Mouse (Mus musculus): Measurements from ENCODE around the gene Nr1i2. TPM values are rescaled to one million over a fixed set of nuclear protein-coding genes. Genes with fewer than 3 reads are reported as not detected.
"Not testable (repeated sequence)": the region's sequence is repeated elsewhere in the genome, so short reads cannot be mapped to it uniquely, and the experiment has no call there.

The Nr1i2 gene
- polyA plus RNA-seq (2012; rRNA removed), result 9.0 and 9.1 TPM in 2 replicates

DNA sequence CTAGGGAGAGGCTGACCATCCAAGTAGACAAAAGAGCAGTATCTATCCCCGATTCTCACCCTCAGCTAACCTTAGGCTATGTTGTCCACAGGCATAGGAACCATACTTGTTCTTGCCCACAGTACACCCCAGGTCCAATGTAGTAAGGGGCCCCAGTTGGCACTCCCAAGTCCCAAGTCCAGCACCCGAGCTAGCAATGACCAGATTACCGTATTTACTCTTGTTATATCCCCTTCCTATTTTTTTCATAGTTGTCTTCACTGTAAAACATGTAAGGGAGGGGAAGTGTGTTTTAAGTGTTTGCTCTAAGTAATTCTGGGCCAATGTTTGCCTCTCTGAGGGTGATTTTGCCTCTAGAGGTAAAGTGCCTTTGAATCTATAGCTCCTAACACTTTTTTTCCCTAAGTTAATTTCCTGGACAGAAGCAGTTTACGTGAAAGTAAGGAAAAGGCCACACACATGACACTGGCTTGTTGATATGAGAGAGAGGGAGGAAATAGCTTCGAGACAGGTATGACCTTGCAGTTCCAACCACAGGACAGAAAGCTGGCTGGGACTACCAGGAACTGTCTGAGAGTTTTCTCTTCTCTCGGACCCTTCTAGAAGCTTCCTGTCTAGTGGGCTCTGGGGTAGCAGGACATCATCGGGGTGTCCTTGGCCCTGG lies at the start of gene Nr1i2:
Gene Nr1i2, minus strand, starts transcription at position 140 of the 664 bp plus-strand sequence.
- no peak for TF ChIP-seq CTCF (conservative IDR thresholded peaks at IDR 0.05; ENCODE audit: insufficient read depth, insufficient read length, low read depth, low read length)
- no peak for TF ChIP-seq POLR2A (IDR thresholded peaks at IDR 0.05; ENCODE audit: low read depth, low read length)
- H3K27me3 ChIP-seq (replicated peaks; ENCODE audit: control insufficient read depth, insufficient read depth, low read length), result no peaks in the 10 kb centered on the region
- H3K27ac ChIP-seq (ENCODE audit: insufficient read depth, low read depth, low read length), result peak within 1 kb of the TSS; percentile 41; the same call in 1 of the 2 replicates
- no peaks in the 10 kb centered on the region for H3K36me3 ChIP-seq (ENCODE audit: control insufficient read depth, insufficient read depth, low read length)
- DNase-seq, result peak; percentile 73
- peak within 1 kb of the TSS; percentile 32 for H3K4me3 ChIP-seq (ENCODE audit: insufficient read depth, low read depth, low read length)
- H3K4me1 ChIP-seq (ENCODE audit: control insufficient read depth, insufficient read depth, low read length), result peaks cover 8% of the 10 kb centered on the region; the same call in 1 of the 2 replicates
- WGBS, result 34% methylated on average over 7 of the region's 7 CpGs

DNA sequence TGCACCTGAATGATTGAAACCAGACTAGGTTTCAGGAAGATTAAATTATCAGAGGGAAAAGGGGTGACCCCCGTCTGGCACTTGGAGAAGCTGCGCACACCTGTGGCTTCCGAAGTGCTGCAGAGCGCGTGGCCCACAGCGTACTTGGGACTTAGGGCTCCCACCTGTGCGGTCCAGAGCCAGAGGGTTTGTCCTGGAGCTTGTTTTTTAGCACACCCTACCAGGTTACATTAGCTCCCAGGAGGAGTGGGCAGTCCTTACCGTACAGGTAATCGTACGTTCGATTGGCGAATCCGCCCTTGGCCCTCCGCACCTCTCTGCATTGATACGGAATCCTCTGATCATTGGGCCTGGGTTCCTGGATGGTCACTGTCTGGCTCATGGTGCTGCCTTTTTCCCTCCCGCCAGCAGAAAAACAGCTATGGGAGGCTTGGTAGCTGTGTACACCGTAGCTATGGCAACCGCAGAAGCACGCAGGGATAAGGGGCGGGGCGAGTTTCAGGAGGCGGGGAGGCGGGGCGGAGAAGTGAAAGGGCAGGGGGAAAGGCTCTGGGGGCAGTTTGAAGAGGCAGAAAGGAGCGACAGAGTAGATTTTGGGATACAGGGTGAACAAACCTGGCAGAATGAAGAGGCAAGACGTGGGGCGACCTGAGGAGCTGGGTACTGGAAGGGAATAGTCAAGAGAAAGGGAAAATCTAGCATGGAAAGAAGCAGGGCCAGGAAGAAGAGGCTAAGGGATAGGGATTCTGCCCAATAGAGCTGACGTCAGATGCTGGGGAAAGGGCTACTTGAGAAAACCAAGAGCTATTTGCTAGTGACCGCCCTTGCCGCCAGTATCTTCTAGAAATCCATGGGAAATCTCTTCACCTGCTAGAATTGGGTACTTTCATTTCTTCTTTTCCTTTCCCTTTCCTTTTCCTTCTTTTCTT lies 47.0 kb upstream of the Nr1i2 start, which contains the start of gene Maats1:
Gene Maats1, minus strand, starts transcription at position 748 of the 929 bp plus-strand sequence.
- H3K36me3 ChIP-seq (ENCODE audit: control insufficient read depth, insufficient read depth, low read length), result no peaks in the 10 kb centered on the region
- no peaks in the 10 kb centered on the region for H3K27me3 ChIP-seq (replicated peaks; ENCODE audit: control insufficient read depth, insufficient read depth, low read length)
- H3K4me1 ChIP-seq (ENCODE audit: control insufficient read depth, insufficient read depth, low read length), result no peaks in the 10 kb centered on the region
- peak within 1 kb of the TSS; percentile 25; the same call in 1 of the 2 replicates for H3K4me3 ChIP-seq (ENCODE audit: insufficient read depth, low read depth, low read length)
- no peak within 1 kb of the TSS for H3K27ac ChIP-seq (ENCODE audit: insufficient read depth, low read depth, low read length)
- 20% methylated on average over 30 of the region's 30 CpGs for WGBS
- TF ChIP-seq POLR2A (IDR thresholded peaks at IDR 0.05; ENCODE audit: low read depth, low read length) (no peak), CTCF (conservative IDR thresholded peaks at IDR 0.05; ENCODE audit: insufficient read depth, insufficient read length, low read depth, low read length) (no peak)
- DNase-seq, result peak; percentile 87

DNA sequence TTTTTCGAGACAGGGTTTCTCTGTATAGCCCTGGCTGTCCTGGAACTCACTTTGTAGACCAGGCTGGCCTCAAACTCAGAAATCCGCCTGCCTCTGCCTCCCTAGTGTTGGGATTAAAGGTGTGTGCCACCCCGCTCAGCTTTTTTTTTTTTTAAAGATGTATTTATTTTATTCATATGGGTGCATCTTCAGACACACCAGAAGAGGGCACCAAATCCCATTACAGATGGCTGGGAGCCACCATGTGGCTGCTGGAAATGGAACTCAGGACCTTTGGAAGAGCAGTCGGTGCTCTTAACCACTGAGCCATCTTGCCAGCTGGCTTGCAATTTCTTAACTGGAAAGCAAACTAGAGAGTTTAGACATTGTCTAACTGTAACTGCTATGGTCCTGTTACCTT lies 43.5 kb upstream of the Nr1i2 start:
- H3K4me1 ChIP-seq (ENCODE audit: control insufficient read depth, insufficient read depth, low read length); DNase-seq; H3K36me3 ChIP-seq (ENCODE audit: control insufficient read depth, insufficient read depth, low read length); H3K27ac ChIP-seq (ENCODE audit: insufficient read depth, low read depth, low read length); H3K4me3 ChIP-seq (ENCODE audit: insufficient read depth, low read depth, low read length); H3K27me3 ChIP-seq (replicated peaks; ENCODE audit: control insufficient read depth, insufficient read depth, low read length): not testable (repeated sequence)
- WGBS, result 88% methylated on average over 4 of the region's 4 CpGs

DNA sequence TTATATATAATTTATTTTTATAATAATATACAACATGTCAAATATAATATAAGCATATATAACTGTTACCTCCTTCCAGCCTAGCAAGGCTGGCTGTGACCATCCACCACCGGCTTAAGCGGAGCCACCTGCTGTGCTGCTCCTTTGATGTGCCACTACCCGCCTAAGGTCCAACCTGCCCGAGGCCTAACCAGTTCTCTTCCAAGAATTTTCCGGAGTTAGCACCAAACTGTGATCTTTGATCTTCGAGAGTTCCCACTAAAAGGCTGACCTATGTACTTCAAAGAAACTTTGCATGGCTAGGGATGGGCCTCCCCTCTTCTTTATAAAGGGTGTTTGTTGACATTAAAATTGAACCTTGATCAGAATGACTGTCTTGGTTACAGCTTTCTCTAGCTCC lies 39.8 kb upstream of the Nr1i2 start:
- WGBS, result 27% methylated on average over 6 of the region's 6 CpGs
- H3K27ac ChIP-seq (ENCODE audit: insufficient read depth, low read depth, low read length), result no peak overlapping the region
- no peaks in the 10 kb centered on the region for H3K4me1 ChIP-seq (ENCODE audit: control insufficient read depth, insufficient read depth, low read length)
- peak; percentile 90 for DNase-seq
- TF ChIP-seq CTCF (conservative IDR thresholded peaks at IDR 0.05; ENCODE audit: insufficient read depth, insufficient read length, low read depth, low read length) (no peak), POLR2A (IDR thresholded peaks at IDR 0.05; ENCODE audit: low read depth, low read length) (no peak)
- no peaks in the 10 kb centered on the region for H3K27me3 ChIP-seq (replicated peaks; ENCODE audit: control insufficient read depth, insufficient read depth, low read length)
- no peak overlapping the region for H3K4me3 ChIP-seq (ENCODE audit: insufficient read depth, low read depth, low read length)
- no peaks in the 10 kb centered on the region for H3K36me3 ChIP-seq (ENCODE audit: control insufficient read depth, insufficient read depth, low read length)

DNA sequence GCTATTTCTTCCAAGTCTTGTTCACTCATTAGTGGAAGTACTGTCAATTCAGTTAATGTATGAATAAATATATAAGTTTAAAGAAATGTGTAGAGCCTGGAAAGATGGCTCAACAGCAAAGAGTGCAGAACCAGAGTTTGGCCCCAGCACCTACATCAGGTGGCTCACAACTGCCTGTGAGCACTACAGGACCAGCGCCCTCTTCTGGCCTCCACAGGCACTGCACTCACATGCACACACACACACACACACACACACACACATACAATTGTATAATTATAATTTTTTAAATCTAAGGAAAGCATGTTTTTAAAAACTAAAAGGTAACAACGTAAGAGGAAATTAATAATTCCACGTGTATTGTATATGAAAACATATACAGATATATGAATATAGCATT lies 34.7 kb upstream of the Nr1i2 start:
- H3K36me3 ChIP-seq (ENCODE audit: control insufficient read depth, insufficient read depth, low read length), result no peaks in the 10 kb centered on the region
- no peak for DNase-seq
- H3K4me3 ChIP-seq (ENCODE audit: insufficient read depth, low read depth, low read length), result no peak overlapping the region
- H3K27me3 ChIP-seq (replicated peaks; ENCODE audit: control insufficient read depth, insufficient read depth, low read length), result no peaks in the 10 kb centered on the region
- WGBS, result 94% methylated on average over 3 of the region's 3 CpGs
- TF ChIP-seq POLR2A (IDR thresholded peaks at IDR 0.05; ENCODE audit: low read depth, low read length) (no peak), CTCF (conservative IDR thresholded peaks at IDR 0.05; ENCODE audit: insufficient read depth, insufficient read length, low read depth, low read length) (no peak)
- H3K27ac ChIP-seq (ENCODE audit: insufficient read depth, low read depth, low read length), result no peak overlapping the region
- no peaks in the 10 kb centered on the region for H3K4me1 ChIP-seq (ENCODE audit: control insufficient read depth, insufficient read depth, low read length)

DNA sequence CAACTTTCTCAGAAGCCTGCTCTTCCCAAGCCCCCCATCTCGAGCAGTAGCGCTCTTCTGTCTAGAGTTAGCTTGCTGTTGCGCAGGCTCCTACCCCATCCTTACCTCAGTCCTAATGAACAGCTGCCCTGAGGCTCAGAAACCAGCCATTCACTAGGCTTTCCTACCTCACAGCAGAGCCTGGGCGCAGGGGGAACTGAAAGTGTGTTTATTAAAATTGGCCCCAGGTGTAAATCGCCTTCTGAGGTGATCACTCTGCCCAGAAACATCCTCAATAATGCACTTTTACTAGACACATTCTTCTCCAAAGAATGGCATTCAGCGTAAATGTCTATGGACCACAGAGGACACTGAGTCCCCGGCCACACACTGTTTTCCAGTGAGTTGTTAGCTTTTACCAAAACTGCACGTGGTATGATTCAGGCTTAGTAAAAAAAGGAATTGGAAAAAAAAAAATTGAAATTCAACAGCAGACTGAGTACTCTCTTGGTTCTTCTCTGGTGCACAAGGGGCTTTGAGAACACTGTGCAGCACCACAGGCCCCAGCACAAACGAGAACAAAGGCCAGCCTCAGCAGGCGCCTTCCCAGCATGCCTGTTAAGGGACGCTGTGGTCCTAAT lies 32.3 kb upstream of the Nr1i2 start:
- WGBS, result 90% methylated on average over 11 of the region's 11 CpGs
- H3K4me1 ChIP-seq (ENCODE audit: control insufficient read depth, insufficient read depth, low read length), result no peaks in the 10 kb centered on the region
- no peak overlapping the region for H3K4me3 ChIP-seq (ENCODE audit: insufficient read depth, low read depth, low read length)
- TF ChIP-seq CTCF (conservative IDR thresholded peaks at IDR 0.05; ENCODE audit: insufficient read depth, insufficient read length, low read depth, low read length) (no peak), POLR2A (IDR thresholded peaks at IDR 0.05; ENCODE audit: low read depth, low read length) (no peak)
- H3K36me3 ChIP-seq (ENCODE audit: control insufficient read depth, insufficient read depth, low read length), result no peaks in the 10 kb centered on the region
- H3K27ac ChIP-seq (ENCODE audit: insufficient read depth, low read depth, low read length), result no peak overlapping the region
- H3K27me3 ChIP-seq (replicated peaks; ENCODE audit: control insufficient read depth, insufficient read depth, low read length), result no peaks in the 10 kb centered on the region
- no peak for DNase-seq

DNA sequence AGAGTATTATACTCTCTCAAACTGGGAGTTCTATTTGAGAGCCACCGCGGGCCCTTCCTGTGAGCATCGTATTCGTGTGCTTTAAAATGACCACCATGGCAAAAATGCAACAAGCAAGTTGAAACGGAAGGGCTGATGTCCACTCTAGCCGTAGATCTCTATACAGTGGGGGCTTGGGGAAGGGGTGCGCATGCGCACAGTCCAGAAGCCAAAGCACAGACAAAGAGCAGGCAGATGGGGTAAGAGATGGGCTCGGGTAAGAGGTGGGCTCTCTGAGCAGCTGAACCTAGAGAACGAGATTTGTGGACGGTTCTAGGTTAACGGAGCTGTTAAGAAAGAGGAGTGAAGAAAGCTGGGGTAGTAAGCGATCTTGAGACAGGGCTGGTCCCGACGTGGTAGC lies 29.7 kb upstream of the Nr1i2 start:
- no peaks in the 10 kb centered on the region for H3K4me1 ChIP-seq (ENCODE audit: control insufficient read depth, insufficient read depth, low read length)
- H3K27me3 ChIP-seq (replicated peaks; ENCODE audit: control insufficient read depth, insufficient read depth, low read length), result no peaks in the 10 kb centered on the region
- no peak overlapping the region for H3K4me3 ChIP-seq (ENCODE audit: insufficient read depth, low read depth, low read length)
- H3K36me3 ChIP-seq (ENCODE audit: control insufficient read depth, insufficient read depth, low read length), result no peaks in the 10 kb centered on the region
- WGBS, result 91% methylated on average over 15 of the region's 15 CpGs
- DNase-seq, result no peak
- no peak for TF ChIP-seq CTCF (conservative IDR thresholded peaks at IDR 0.05; ENCODE audit: insufficient read depth, insufficient read length, low read depth, low read length)
- TF ChIP-seq POLR2A (IDR thresholded peaks at IDR 0.05; ENCODE audit: low read depth, low read length), result no peak
- no peak overlapping the region for H3K27ac ChIP-seq (ENCODE audit: insufficient read depth, low read depth, low read length)
